Mouse (Mus musculus) hindbrain, embryonic 12.5 days (tissue): Measurements from ENCODE around the gene Egflam. TPM values are rescaled to one million over a fixed set of nuclear protein-coding genes. Genes with fewer than 3 reads are reported as not detected.

ENCODE experiments used
- ATAC-seq: fragments of 200-750 bp; cut with Nextera tagmentation; 2 replicates; pipeline ENCODE4 v1.8.0; 2017; ENCODE audit warnings: moderate TSS enrichment; ENCODE audit not compliant: low FRiP score
- H3K27ac ChIP-seq: fragments of 300-500 bp; sonication (generic); 2 replicates; pipeline ENCODE4 v1.5.1; 2016; ENCODE audit warnings: mild to moderate bottlenecking
- H3K27me3 ChIP-seq: fragments of 300-500 bp; sonication (generic); 2 replicates; pipeline ENCODE4 v1.6.1; 2016; ENCODE audit warnings: mild to moderate bottlenecking
- H3K36me3 ChIP-seq: fragments of 300-500 bp; sonication (generic); 2 replicates; pipeline ENCODE4 v1.6.1; 2016; ENCODE audit warnings: mild to moderate bottlenecking
- H3K4me1 ChIP-seq: fragments of 300-500 bp; sonication (generic); 2 replicates; pipeline ENCODE4 v1.6.1; 2016
- H3K4me2 ChIP-seq: fragments of 300-500 bp; sonication (generic); replicated peaks from 2 replicates; pipeline ENCODE4 v1.6.1; 2016; ENCODE audit warnings: mild to moderate bottlenecking
- H3K4me3 ChIP-seq: fragments of 300-500 bp; sonication (generic); 2 replicates; pipeline ENCODE4 v1.5.1; 2016; ENCODE audit warnings: mild to moderate bottlenecking
- H3K9ac ChIP-seq: fragments of 300-500 bp; sonication (generic); 2 replicates; pipeline ENCODE4 v1.6.1; 2016; ENCODE audit warnings: mild to moderate bottlenecking, moderate library complexity
- H3K9me3 ChIP-seq: fragments of 300-500 bp; sonication (generic); replicated peaks from 2 replicates; pipeline ENCODE4 v1.6.1; 2016; ENCODE audit warnings: mild to moderate bottlenecking
- WGBS: fragments of 180-500 bp; shearing (Covaris S2); methylation state at CpG from one replicate; pipeline ENCODE4 v1.1.7; 2016; 5-methylcytosine and 5-hydroxymethylcytosine counted together
- polyA plus RNA-seq: library from polyadenylated mRNA; unstranded; fragments of >200 nt; fragmentation: Nextera tagmentation; extraction: Ambion mirVana; gene quantifications from 2 replicates; pipeline ENCODE4 v1.2.1, GENCODE M21; 2016

Gene Egflam
- polyA plus RNA-seq = 17.6 and 18.2 TPM in 2 replicates

DNA sequence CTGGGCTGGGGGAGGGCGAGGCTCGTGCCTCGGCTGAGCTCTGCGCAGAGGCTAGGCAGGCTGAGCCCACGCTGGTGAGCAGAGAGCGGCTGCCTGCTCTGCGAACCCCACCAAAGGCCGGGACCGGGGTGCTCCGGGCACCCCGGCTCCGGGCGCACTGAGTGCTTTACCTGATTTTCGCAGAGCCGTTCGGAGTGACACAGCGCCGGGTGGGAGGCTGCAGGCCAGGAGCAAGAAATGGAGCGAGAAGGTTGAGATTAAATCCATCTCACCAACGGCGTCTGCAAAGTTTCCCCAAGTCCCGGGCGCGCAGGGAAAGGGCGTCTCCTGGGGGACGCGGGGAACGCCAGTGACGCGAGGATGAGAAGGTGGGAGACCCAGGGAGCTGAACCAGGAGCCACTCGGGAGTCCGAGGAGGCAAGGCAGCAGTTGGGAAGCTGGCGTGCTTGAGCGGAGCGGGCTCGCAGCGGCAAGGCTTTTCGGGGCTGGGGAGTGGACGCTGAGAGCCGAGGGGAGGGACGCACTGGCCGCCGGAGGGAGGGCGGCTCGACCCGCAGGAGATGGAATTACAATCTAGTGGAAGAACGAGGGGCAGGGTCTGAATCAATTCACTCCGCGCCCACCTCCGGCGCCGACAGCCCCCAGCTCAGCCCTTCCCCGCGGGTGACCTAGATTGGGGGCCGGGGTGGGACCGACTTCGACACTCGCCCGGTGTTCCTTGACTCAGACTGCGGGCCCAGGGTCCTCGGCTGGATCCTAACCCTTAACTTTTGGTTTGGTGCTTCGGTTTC lies at the start of gene Egflam:
TSS of gene Egflam (minus strand) at position 578 of the 791 bp plus-strand sequence.
- Histone ChIP-seq H3K27ac (peak within 1 kb of the TSS; percentile 60), H3K4me2 (peak within 1 kb of the TSS; percentile 92), H3K4me3 (peak within 1 kb of the TSS; percentile 56), H3K27me3 (peaks cover 26% of the 10 kb centered on the region), H3K4me1 (peaks cover 11% of the 10 kb centered on the region), H3K9me3 (no peaks in the 10 kb centered on the region), H3K36me3 (no peaks in the 10 kb centered on the region), H3K9ac (peak within 1 kb of the TSS; percentile 60)
- peak; percentile 76 for ATAC-seq
- under 1% methylated on average over 61 of the region's 62 CpGs for WGBS

DNA sequence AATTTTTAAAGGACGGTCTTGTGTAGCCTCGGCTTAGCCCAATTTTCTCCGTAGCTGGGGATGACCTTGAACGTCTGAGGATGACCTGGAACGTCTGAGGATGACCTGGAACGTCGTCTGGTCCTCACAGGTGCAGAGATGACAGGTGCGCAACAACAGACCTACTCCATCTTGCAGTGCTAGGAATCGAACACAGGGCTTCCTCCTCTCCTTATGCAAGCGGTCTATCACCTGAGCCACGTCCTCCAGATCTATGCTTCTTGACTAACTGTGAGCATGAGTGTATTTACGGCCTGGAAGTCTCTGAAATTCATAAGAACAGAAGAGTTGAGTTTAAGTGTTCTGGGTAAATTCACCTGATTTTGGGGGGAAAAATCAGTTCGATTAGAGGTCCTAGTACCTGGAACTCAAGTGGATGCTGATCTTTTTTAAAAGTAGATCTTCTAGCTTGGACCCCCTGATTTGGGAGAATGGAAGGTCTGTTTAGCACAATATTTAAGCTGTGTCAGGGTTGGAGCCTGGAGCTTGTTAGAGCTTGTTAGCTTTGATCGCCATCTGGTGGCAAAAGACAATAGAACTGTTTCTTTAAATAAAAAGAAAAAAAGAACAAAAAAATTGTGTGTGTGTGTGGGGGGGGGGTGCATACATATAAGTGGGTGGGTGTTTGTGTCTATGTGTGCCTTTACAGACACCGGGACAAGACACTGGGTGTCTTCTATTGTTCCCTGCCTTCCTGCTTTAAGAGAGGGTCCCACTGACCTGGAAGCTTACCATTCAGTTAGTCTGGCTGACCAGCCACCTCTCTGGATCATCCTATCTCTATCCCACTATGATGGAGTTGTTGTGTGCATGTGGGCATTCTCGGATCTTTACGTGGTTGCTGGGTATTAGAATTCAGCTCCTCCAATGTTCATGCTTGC lies 45.5 kb upstream of the Egflam start:
- whole genome bisulfite sequencing = 67% methylated on average over 17 of the region's 17 CpGs

DNA sequence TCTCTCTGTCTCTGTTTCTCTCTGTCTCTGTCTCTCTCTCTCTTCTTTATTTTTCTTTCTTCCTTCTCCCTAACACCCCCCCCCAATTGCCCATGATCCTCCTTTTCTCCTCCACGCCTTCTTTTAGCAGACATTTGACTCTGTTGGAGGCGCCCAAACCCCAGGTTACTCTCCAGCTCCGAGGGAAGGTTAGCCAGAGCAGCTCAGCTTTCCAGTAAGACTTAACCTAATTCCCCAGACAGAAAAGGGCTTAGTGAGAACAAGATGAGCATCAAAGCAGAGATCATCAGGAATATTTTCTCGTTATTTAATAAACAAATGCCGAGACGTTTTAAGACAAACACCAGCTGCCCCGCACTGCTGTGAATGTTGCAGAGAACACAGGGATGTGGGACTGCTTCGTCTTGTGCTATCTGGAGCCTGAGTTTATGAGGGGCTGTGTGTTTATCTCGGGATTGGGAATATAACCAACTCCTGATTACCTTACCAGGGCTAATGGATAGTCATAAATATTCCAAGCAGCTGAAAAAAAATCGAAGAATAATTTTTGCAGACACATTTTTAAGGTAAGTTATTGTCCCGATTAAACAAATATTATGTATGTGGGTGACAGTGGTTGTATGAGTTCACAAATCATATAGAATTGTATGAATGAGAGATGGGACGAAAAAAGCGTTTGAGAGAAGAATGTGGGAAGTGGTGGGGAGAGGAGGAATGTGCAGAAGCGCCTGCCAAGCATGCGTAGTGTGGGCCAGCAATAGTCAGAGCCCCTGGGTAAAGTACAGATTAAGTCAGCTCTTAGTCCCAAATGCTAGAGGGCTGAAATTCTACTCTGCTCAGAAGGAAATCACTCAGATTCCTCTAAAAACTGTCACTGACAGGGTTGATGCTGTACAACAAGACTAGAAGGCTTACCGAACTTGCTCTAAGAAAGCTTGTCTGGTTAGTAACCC lies 44.2 kb upstream of the Egflam start:
- Histone ChIP-seq H3K9me3 (no peaks in the 10 kb centered on the region), H3K27ac (no peak overlapping the region), H3K9ac (no peak overlapping the region), H3K4me1 (no peaks in the 10 kb centered on the region), H3K36me3 (no peaks in the 10 kb centered on the region), H3K4me3 (no peak overlapping the region), H3K27me3 (no peaks in the 10 kb centered on the region), H3K4me2 (no peak overlapping the region)
- WGBS = 70% methylated on average over 16 of the region's 16 CpGs
- ATAC-seq = no peak

More for the DNA sequence above, 45.5 kb upstream of the Egflam start:
- H3K4me2 ChIP-seq = no peak overlapping the region
- no peaks in the 10 kb centered on the region for H3K27me3 ChIP-seq
- no peak overlapping the region for H3K27ac ChIP-seq
- no peak overlapping the region for H3K4me3 ChIP-seq
- H3K36me3 ChIP-seq = no peaks in the 10 kb centered on the region
- no peaks in the 10 kb centered on the region for H3K4me1 ChIP-seq
- no peak; the same call in 1 of the 2 replicates for ATAC-seq
- no peak overlapping the region for H3K9ac ChIP-seq
- H3K9me3 ChIP-seq = no peaks in the 10 kb centered on the region

DNA sequence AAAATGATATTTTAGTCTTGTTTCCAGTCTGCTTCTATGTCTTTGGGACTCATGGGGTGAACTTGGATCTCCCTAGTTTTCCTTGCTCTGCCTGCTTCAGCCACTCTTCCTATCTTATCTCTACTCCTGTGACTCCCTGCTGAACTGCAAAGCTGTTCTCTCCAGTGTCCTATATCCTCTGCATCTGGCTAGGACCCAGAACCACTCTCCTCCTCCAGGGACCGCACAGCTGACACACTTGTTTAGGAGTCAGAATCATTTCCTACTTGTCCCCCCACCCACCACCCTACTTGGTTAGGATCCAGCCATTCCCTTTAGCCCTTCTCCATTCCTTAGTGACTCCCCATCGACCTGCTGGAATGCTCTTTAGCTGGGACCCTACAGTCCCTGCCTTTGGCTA lies 26.1 kb upstream of the Egflam start:
- no peaks in the 10 kb centered on the region for H3K9me3 ChIP-seq
- no peaks in the 10 kb centered on the region for H3K27me3 ChIP-seq
- no peak overlapping the region for H3K4me3 ChIP-seq
- 80% methylated on average over 2 of the region's 2 CpGs for WGBS
- H3K27ac ChIP-seq = no peak overlapping the region
- no peaks in the 10 kb centered on the region for H3K4me1 ChIP-seq
- ATAC-seq = no peak
- H3K4me2 ChIP-seq = no peak overlapping the region
- no peaks in the 10 kb centered on the region for H3K36me3 ChIP-seq
- H3K9ac ChIP-seq = no peak overlapping the region

DNA sequence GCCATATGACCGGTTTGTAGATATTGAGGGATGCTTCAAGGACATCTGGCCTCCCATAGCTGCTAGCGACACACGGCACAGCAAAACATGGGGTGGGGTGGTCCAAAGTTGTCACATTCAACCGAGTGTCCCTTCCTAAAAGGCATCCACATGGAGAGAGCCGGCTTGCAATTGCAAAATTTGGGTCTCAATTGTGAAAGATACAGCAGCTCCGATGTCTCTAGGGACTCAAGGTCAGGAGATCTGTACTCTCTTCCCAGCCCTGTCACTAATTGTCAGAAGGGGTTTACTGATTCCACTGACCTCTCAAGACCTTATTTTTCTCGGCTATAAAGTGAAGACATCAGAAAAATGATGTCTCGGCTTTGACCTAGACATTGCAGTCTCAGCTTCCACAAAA lies 6.3 kb upstream of the Egflam start:
- no peak overlapping the region for H3K4me3 ChIP-seq
- 83% methylated on average over 8 of the region's 8 CpGs for WGBS
- peaks cover 8% of the 10 kb centered on the region for H3K27me3 ChIP-seq
- H3K27ac ChIP-seq = no peak overlapping the region
- no peaks in the 10 kb centered on the region for H3K9me3 ChIP-seq
- H3K4me1 ChIP-seq = no peaks in the 10 kb centered on the region
- no peak for ATAC-seq
- no peak overlapping the region for H3K9ac ChIP-seq
- no peak overlapping the region for H3K4me2 ChIP-seq
- H3K36me3 ChIP-seq = no peaks in the 10 kb centered on the region

DNA sequence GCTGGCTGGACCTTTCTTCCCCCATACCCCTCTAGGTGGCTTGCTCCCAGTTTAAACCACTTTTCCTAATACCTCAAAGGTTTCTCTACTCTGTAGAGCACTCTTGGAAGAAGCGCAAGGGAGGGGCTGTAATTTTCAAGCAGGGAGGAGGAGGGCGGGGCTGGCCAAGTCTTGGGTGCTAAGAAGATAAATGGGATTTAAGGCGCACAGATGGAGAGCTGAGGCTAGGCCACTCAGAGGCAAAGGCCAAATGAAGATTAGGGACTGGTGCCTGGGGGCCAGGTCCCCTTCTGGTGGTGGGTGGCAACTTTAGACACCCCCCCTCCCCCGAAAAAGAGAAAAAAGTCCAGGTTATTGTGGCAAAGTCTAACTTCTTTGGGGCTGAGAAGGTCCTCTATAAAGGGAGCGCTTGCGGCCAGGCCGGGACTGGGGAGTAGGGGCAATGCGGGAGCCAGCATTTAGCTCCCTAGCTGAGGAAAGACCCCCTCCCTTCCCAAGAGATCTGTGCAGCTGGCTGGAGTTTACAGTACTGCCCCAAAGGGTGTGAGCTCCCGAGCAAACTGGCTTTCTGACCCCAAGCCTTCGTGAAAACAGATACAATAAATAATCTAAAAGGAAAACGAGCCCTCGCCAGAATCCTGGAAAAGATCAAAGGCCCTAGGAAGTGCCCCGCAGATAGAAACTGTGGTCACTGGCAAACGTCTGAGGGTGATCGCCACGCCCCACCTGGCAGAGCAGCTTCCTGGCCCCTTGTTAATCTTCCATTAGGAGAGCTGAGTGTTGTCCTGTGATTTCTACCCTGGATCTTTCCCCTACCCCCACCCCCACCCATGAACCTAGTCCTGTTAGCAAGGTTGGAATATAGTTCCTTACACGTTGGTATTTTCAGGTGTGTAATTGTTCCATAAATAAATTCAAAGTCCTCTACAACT lies 680 bp upstream of the Egflam start:
- ATAC-seq = peak; percentile 53
- H3K4me3 ChIP-seq = peak overlapping the region; percentile 56
- peaks cover 11% of the 10 kb centered on the region for H3K4me1 ChIP-seq
- H3K4me2 ChIP-seq = peak overlapping the region; percentile 92
- 2% methylated on average over 17 of the region's 17 CpGs for WGBS
- no peak overlapping the region for H3K27ac ChIP-seq
- peak overlapping the region; percentile 60 for H3K9ac ChIP-seq
- peaks cover 26% of the 10 kb centered on the region for H3K27me3 ChIP-seq
- no peaks in the 10 kb centered on the region for H3K36me3 ChIP-seq
- no peaks in the 10 kb centered on the region for H3K9me3 ChIP-seq

DNA sequence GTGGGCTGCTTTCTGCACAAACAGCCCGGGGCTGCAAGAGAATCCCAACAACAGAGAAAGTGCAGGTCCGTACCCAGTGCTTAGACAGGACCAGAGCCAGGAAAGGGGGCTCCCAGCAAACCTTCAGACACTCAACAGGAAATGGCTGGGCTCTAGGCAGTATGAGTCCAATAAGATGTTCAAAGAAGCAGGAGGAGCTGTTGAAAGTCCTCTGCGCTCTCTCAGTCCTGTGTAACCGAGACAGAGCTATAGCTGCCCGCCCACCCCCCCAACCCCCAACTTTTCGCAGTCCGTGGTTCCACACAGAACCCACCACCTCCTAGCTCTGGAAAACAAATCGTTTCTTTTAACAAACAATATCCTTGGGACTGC lies 763 bp downstream of the Egflam start:
- peaks cover 26% of the 10 kb centered on the region for H3K27me3 ChIP-seq
- H3K9ac ChIP-seq = peak overlapping the region; percentile 60
- H3K4me2 ChIP-seq = peak overlapping the region; percentile 92
- WGBS = 0% methylated on average over 8 of the region's 8 CpGs
- no peaks in the 10 kb centered on the region for H3K36me3 ChIP-seq
- peak; percentile 30; the same call in 1 of the 2 replicates for ATAC-seq
- H3K4me3 ChIP-seq = peak overlapping the region; percentile 56
- H3K9me3 ChIP-seq = no peaks in the 10 kb centered on the region
- H3K4me1 ChIP-seq = peaks cover 11% of the 10 kb centered on the region
- peak overlapping the region; percentile 60; the same call in 1 of the 2 replicates for H3K27ac ChIP-seq

DNA sequence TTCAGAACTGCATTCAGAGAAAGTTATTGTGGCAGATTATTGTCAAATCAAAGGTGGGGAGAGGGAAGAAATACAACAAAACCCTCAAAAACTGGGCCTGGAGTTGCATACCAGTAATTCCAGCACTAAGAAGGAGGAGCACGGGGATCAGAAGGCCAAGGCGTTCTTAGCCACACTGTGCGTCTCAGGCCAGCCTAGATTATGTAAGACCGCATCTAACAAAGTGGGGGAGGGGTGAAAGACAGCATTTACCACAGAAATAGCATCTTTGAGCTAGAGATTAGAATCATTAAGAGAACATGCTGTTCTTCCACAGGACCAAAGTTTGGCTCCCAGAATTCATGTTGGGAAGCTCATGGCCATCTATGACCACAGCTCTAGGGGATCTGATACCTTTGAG lies 14.8 kb downstream of the Egflam start:
- WGBS = 86% methylated on average over 4 of the region's 4 CpGs
- Histone ChIP-seq H3K4me2 (no peak overlapping the region), H3K27me3 (no peaks in the 10 kb centered on the region), H3K27ac (no peak overlapping the region), H3K9me3 (no peaks in the 10 kb centered on the region), H3K9ac (no peak overlapping the region), H3K4me1 (no peaks in the 10 kb centered on the region), H3K4me3 (no peak overlapping the region), H3K36me3 (no peaks in the 10 kb centered on the region)
- ATAC-seq = no peak

DNA sequence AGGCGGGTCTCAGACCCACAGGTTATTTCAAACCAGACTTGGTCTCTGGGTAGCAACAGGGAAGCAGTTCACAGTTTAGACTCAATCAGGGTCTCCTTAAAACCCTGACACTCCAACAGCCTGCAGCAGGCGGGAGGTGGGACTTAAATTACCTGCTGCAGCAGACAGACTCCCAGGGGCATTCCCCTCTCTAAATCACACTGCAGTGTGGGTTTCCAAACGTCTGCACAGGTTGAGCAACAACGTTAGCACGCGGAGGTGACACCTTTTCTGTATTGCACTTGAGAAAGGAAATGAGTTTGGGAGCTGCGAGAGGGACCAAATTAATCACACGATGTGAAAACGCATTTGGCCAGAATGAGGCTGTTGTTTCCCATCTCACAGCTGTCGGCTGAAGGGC lies 15.7 kb downstream of the Egflam start:
- H3K36me3 ChIP-seq = no peaks in the 10 kb centered on the region
- no peak overlapping the region for H3K9ac ChIP-seq
- no peak for ATAC-seq
- H3K4me2 ChIP-seq = no peak overlapping the region
- no peak overlapping the region for H3K27ac ChIP-seq
- H3K9me3 ChIP-seq = no peaks in the 10 kb centered on the region
- no peaks in the 10 kb centered on the region for H3K27me3 ChIP-seq
- 71% methylated on average over 10 of the region's 10 CpGs for WGBS
- H3K4me1 ChIP-seq = no peaks in the 10 kb centered on the region
- no peak overlapping the region for H3K4me3 ChIP-seq

DNA sequence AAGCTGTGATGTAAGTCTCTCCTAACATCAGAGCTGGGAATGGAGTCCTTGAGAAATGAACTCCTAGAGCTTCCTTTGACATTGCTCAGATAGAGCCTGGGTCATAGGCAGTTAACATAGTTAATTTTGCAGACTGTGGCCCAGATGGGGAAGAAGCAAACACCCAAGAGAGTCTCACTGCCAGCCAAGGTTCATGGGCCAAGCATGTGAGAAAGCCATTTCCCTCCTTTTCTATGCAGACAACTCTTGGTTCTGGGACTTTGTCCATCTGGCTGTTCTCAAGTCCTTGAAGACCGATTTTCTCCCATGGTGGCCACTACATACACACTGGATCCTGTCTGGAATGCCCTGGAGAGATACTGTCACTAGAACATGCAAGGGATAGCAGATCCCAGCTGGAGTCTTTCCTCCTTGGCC lies 45.6 kb downstream of the Egflam start:
- H3K4me2 ChIP-seq = no peak overlapping the region
- H3K4me1 ChIP-seq = no peaks in the 10 kb centered on the region
- 90% methylated on average over 1 of the region's 1 CpGs for WGBS
- ATAC-seq = no peak
- H3K4me3 ChIP-seq = no peak overlapping the region
- H3K9ac ChIP-seq = no peak overlapping the region
- no peak overlapping the region for H3K27ac ChIP-seq
- H3K36me3 ChIP-seq = no peaks in the 10 kb centered on the region
- no peaks in the 10 kb centered on the region for H3K27me3 ChIP-seq
- H3K9me3 ChIP-seq = no peaks in the 10 kb centered on the region
